Mouse (Mus musculus): ENCODE data around the gene 1700001O22Rik. TPM values are rescaled to one million over a fixed set of nuclear protein-coding genes. Genes with fewer than 3 reads are reported as not detected.

Gene 1700001O22Rik
- total and polyA plus RNA-seq, 3 experiments = not detected

DNA sequence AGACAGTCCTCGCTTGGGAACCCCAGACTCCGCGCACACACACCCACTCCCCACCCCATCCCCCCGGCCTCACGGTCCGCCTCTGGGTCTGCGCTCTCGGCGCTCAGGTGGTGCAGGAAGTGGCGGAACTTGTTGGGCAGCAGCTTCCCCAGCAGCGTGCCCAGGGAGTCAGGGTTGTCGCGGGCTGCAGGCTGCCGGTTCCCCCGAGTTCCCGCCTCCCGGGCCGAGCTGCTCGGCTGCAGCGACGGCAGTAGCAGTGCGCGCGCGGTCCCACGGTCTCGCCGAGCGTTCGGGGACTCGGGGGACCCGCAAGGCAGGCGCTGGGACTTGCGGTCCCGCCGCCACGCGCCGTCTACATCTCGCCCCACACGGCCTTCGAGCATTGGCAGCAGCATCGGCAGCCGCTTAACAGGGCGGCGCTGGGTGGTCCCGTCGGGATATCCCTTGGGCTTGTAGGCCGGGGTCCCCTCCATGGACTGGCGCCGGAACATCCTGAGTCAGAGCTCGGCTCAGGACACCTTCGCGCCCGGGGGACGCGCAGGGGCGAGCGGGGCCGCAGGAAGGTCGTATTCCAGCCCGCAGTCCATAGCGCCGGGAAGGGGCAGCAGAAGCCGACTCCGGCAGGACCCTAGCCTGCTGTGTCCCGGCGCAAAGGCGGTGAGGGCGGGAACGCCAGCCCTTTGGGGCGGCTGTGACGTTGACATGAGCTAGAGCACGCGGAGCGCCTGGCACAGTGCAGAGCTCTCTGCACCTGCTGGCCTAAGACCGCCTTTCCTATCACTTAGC, 2.2 kb downstream of the 1700001O22Rik start:
- TF ChIP-seq E2F4 (IDR thresholded peaks at IDR 0.05; ENCODE audit: insufficient replicate concordance, low read depth, low read length) = no peak
- Histone ChIP-seq H3K79me2 (replicated peaks; ENCODE audit: control insufficient read depth, extremely low read depth, insufficient read depth, poor library complexity, severe bottlenecking) (no peaks in the 10 kb centered on the region), H3K4me3 (replicated peaks in 1 of 3; ENCODE audit: low read depth in 2 of 3, low read length in 2 of 3, poor library complexity in 1 of 3) (no peak overlapping the region), H3K27me3 (replicated peaks) (peaks cover 70% of the 10 kb centered on the region), H3K4me1 (ENCODE audit: control insufficient read depth in 1 of 2, insufficient read depth in 2 of 2) (peaks cover under 1 to 7% of the 10 kb centered on the region in 2 experiments; a peak in 3 of 4 replicates), H3K36me3 (replicated peaks in 1 of 2; ENCODE audit: control insufficient read depth in 1 of 2, insufficient read depth in 1 of 2, low read length in 1 of 2) (no peaks in the 10 kb centered on the region), H3K4me2 (ENCODE audit: insufficient read depth, low read depth, poor library complexity, severe bottlenecking) (no peak overlapping the region), H3K27ac (ENCODE audit: insufficient read depth, low read depth) (no peak overlapping the region), H3K9me3 (replicated peaks; ENCODE audit: low read length) (peaks cover 4% of the 10 kb centered on the region), H3K9ac (ENCODE audit: insufficient read depth, low read depth) (no peak overlapping the region)
- DNase-seq (ENCODE audit: extremely low read depth) = no peak
- dilution Hi-C loops (cut with MboI; ENCODE audit: extremely low pct_ligation_motif_present, extremely low pct_unique_long_range_greater_than_20kb, low sequenced_read_pairs) = no loop called here
- in situ Hi-C loops (cut with MboI; ENCODE audit: low pct_ligation_motif_present, low pct_unique_long_range_greater_than_20kb, low sequenced_read_pairs) = no loop called here

DNA sequence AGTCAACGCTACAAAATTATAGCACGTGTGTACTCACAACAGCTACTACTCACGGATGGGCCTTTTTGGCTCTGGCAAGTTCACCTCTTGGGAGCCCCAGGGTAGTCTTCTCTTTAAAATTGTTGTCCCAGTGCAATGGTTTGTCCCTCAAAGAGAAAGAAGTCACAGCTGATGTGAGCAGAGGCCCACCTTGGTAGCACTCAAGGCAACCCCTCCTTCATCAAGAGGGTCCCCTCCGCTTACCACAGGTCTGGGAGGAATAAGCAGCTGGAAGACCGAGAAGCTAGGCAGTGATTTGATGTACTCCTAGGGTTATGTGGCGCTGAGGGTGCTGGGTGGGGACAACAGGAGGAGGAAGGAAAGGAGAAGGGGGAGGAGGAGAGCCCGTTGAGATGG, 2.8 kb downstream of the 1700001O22Rik start:
- in situ Hi-C loops (cut with MboI; ENCODE audit: low pct_ligation_motif_present, low pct_unique_long_range_greater_than_20kb, low sequenced_read_pairs) = no loop called here
- Histone ChIP-seq H3K27me3 (replicated peaks) (peaks cover 76% of the 10 kb centered on the region), H3K79me2 (replicated peaks; ENCODE audit: control insufficient read depth, extremely low read depth, insufficient read depth, poor library complexity, severe bottlenecking) (no peaks in the 10 kb centered on the region), H3K9ac (ENCODE audit: insufficient read depth, low read depth) (no peak overlapping the region), H3K36me3 (replicated peaks in 1 of 2; ENCODE audit: control insufficient read depth in 1 of 2, insufficient read depth in 1 of 2, low read length in 1 of 2) (no peaks in the 10 kb centered on the region), H3K27ac (ENCODE audit: insufficient read depth, low read depth) (no peak overlapping the region), H3K9me3 (replicated peaks; ENCODE audit: low read length) (peaks cover 4% of the 10 kb centered on the region), H3K4me2 (ENCODE audit: insufficient read depth, low read depth, poor library complexity, severe bottlenecking) (no peak overlapping the region), H3K4me1 (ENCODE audit: control insufficient read depth in 1 of 2, insufficient read depth in 2 of 2) (peaks cover 5 to 12% of the 10 kb centered on the region in 2 experiments; a peak in 3 of 4 replicates), H3K4me3 (replicated peaks in 1 of 3; ENCODE audit: low read depth in 2 of 3, low read length in 2 of 3, poor library complexity in 1 of 3) (no peak overlapping the region)
- no peak for DNase-seq (ENCODE audit: extremely low read depth)
- dilution Hi-C loops (cut with MboI; ENCODE audit: extremely low pct_ligation_motif_present, extremely low pct_unique_long_range_greater_than_20kb, low sequenced_read_pairs) = no loop called here
- TF ChIP-seq EP300 (IDR thresholded peaks at IDR 0.05; ENCODE audit: low read length) = no peak
- no peak for TF ChIP-seq CTCF (conservative IDR thresholded peaks at IDR 0.05 in 1 of 2, IDR thresholded peaks at IDR 0.05 in 1 of 2; ENCODE audit: low read depth in 2 of 2, low read length in 2 of 2)
- no peak for TF ChIP-seq CHD1 (IDR thresholded peaks at IDR 0.05; ENCODE audit: low read depth, low read length)
- no peak for TF ChIP-seq TBP (conservative IDR thresholded peaks at IDR 0.05; ENCODE audit: low read depth, low read length)
- TF ChIP-seq ZKSCAN1 (IDR thresholded peaks at IDR 0.05; ENCODE audit: borderline replicate concordance, low read depth, low read length) = no peak
- TF ChIP-seq SMC3 (IDR thresholded peaks at IDR 0.05; ENCODE audit: low read depth, low read length) = no peak
- TF ChIP-seq KAT2A (IDR thresholded peaks at IDR 0.05; ENCODE audit: insufficient replicate concordance, low read length) = no peak
- TF ChIP-seq UBTF (IDR thresholded peaks at IDR 0.05; ENCODE audit: low read depth, low read length) = no peak
- no peak for TF ChIP-seq E2F4 (IDR thresholded peaks at IDR 0.05; ENCODE audit: insufficient replicate concordance, low read depth, low read length)
- no peak for TF ChIP-seq ELF1 (IDR thresholded peaks at IDR 0.05; ENCODE audit: low read depth, low read length)
- TF ChIP-seq POLR2A (IDR thresholded peaks at IDR 0.05; ENCODE audit: low read depth, low read length) = no peak
- no peak for TF ChIP-seq JUND (conservative IDR thresholded peaks at IDR 0.05; ENCODE audit: low read depth, low read length)

DNA sequence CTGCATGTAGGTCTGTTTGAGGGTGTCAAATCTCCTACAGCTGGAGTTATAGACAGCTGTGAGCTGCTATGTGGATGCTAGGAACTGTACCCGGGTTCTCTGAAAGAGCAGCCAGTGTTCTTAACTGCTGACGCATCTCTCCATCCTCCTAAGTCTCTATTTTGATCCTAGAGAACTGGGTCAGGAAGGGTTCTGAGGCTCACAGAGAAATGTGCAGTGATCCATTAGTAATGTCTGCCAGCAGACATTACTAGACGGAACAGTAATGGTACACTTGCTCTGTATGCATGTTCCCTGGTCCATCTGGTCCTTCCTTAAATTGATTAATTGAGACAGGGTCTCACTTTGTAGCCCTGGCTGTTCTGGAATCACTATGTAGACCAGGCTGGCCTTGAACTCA, 4.0 kb downstream of the 1700001O22Rik start:
- Histone ChIP-seq H3K9me3 (replicated peaks; ENCODE audit: low read length) (peaks cover 2% of the 10 kb centered on the region), H3K4me2 (ENCODE audit: insufficient read depth, low read depth, poor library complexity, severe bottlenecking) (no peak overlapping the region), H3K36me3 (replicated peaks in 1 of 2; ENCODE audit: control insufficient read depth in 1 of 2, insufficient read depth in 1 of 2, low read length in 1 of 2) (no peaks in the 10 kb centered on the region), H3K27ac (ENCODE audit: insufficient read depth, low read depth) (no peak overlapping the region), H3K79me2 (replicated peaks; ENCODE audit: control insufficient read depth, extremely low read depth, insufficient read depth, poor library complexity, severe bottlenecking) (no peaks in the 10 kb centered on the region), H3K4me3 (replicated peaks in 1 of 3; ENCODE audit: low read depth in 2 of 3, low read length in 2 of 3, poor library complexity in 1 of 3) (no peak overlapping the region), H3K9ac (ENCODE audit: insufficient read depth, low read depth) (no peak overlapping the region), H3K27me3 (replicated peaks) (peaks cover 72% of the 10 kb centered on the region), H3K4me1 (ENCODE audit: control insufficient read depth in 1 of 2, insufficient read depth in 2 of 2) (peaks cover 5 to 21% of the 10 kb centered on the region in 2 experiments; a peak in 3 of 4 replicates)
- TF ChIP-seq MEF2A (IDR thresholded peaks at IDR 0.05; ENCODE audit: borderline replicate concordance, low read depth, low read length) = no peak
- TF ChIP-seq HCFC1 (IDR thresholded peaks at IDR 0.05; ENCODE audit: low read depth, low read length) = 0 out of 2 replicates have a peak, but pooled peaks have one; percentile 21
- no peak for TF ChIP-seq NELFE (IDR thresholded peaks at IDR 0.05; ENCODE audit: low read depth, low read length)
- no peak for TF ChIP-seq E2F4 (IDR thresholded peaks at IDR 0.05; ENCODE audit: insufficient replicate concordance, low read depth, low read length)
- in situ Hi-C loops (cut with MboI; ENCODE audit: low pct_ligation_motif_present, low pct_unique_long_range_greater_than_20kb, low sequenced_read_pairs) (no loop called here), dilution Hi-C loops (cut with MboI; ENCODE audit: extremely low pct_ligation_motif_present, extremely low pct_unique_long_range_greater_than_20kb, low sequenced_read_pairs) (no loop called here)
- DNase-seq (ENCODE audit: extremely low read depth) = no peak

Measured in CH12.LX (cell line).